In the genomic region with DNA sequence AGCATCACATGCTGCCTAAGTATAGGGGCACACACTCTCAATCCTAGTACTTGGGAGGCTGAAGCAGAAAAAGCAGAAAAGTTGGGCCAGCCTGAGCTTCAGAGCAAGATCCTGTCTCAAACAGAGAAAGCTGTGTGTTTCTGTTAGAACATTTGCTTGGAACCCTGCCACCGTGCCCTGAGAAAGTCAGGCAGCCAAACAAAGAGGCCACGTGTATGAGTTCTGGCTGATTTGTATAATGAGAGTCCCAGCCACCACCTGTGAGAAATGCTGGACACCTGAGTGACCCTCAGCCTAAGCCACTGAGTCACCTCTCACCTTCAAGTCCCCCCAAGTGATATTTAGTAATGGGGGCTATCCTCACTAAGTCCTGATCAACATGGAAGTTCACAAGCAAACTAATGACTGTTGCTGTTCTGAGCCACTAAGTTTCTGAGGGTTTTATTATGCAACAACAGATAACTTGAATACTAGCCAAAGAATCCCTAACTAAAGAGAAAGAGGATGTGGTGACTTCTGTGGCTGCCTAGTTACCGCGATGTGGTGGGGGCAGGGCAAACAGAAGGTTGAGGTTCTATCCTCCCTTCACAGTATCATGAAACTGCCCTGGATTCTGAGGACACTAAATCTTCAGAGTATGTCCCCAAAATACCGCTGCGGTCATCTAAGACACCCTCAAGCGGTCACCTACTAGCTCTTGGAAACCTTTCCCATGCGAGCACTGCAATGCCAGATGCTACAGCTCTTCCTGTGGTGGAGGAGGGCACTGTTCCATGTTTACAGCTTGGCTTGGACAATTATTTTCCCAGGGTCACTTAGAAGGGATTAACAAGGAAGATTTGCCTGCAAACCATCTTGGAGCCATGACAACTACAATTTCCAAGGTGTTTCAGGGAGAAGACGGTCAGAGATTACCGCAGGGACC, we compare ENCODE assay signal across 10 mouse cellular contexts. TPM values are rescaled to one million over a fixed set of nuclear protein-coding genes. Genes with fewer than 3 reads are reported as not detected.
DNase-seq lines count a peak whose midpoint lies in the region; ATAC-seq and TF ChIP-seq lines count a peak whose summit lies in the region.
"Had no signal": no experiment of that assay in that cellular context is flagged by ENCODE, and none has a peak within 500 bp of the region (broad histone marks: within the 10 kb centered on the region; RNA-seq: fewer than 3 reads in every experiment).

No protein-coding gene starts in this region.

- H3K4me1 ChIP-seq in CH12.LX (ENCODE audit: control insufficient read depth in 1 of 2, insufficient read depth in 2 of 2), result peaks cover 6 to 21% of the 10 kb centered on the region in 2 experiments; a peak in 3 of 4 replicates
- H3K4me1 ChIP-seq in lung, postnatal 0 days (ENCODE audit: insufficient read depth, low read depth, low read length), result peaks cover 5% of the 10 kb centered on the region; the same call in 1 of the 2 replicates
- no peaks in the 10 kb centered on the region for H3K4me1 ChIP-seq in forebrain, embryonic 16.5 days (replicated peaks; ENCODE audit: control insufficient read depth, insufficient read depth, low read length)

- dilution Hi-C loops in CH12.LX (cut with MboI; ENCODE audit: extremely low pct_ligation_motif_present, extremely low pct_unique_long_range_greater_than_20kb, low sequenced_read_pairs), result no loop called here

- DNase-seq in 416B (ENCODE audit: low read depth) (peak; percentile 78), CH12.LX (ENCODE audit: extremely low read depth) (peak; percentile 80)
- DNase-seq in heart, postnatal 25 days (ENCODE audit: low spot score), result peak; percentile 17
- DNase-seq in lung, postnatal 0 days (ENCODE audit: low spot score), result peak; percentile 24
- peak; percentile 44 for DNase-seq in thymus, postnatal 4 days
- DNase-seq in frontal cortex, postnatal 36 days (ENCODE audit: low spot score in 2 of 2), result no peak
- DNase-seq in yolk sac, embryonic 10.5 days (ENCODE audit: low spot score), result no peak

- peak; percentile 62 for TF ChIP-seq EP300 in CH12.LX (IDR thresholded peaks at IDR 0.05; ENCODE audit: low read length)
- no peak for TF ChIP-seq EP300 in lung, postnatal 0 days (IDR thresholded peaks at IDR 0.05)

- H3K4me3 ChIP-seq in CH12.LX (replicated peaks in 1 of 3; ENCODE audit: low read depth in 2 of 3, low read length in 2 of 3, poor library complexity in 1 of 3), result no peak overlapping the region
- no peak overlapping the region for H3K4me3 ChIP-seq in lung, postnatal 0 days (ENCODE audit: low read depth, low read length)
- no peak overlapping the region for H3K4me3 ChIP-seq in forebrain, embryonic 16.5 days (replicated peaks; ENCODE audit: low read length)
- H3K4me3 ChIP-seq: neural tube, embryonic 13.5 days had no signal

- TF ChIP-seq POLR2A in CH12.LX (IDR thresholded peaks at IDR 0.05; ENCODE audit: low read depth, low read length), result no peak

- intact Hi-C loops in heart, postnatal 25 days (cut with DNase I), result no loop called here

- peaks cover 13% of the 10 kb centered on the region for H3K9me3 ChIP-seq in CH12.LX (replicated peaks; ENCODE audit: low read length)
- H3K9me3 ChIP-seq in lung, postnatal 0 days (ENCODE audit: low read length), result no peaks in the 10 kb centered on the region
- H3K9me3 ChIP-seq in forebrain, embryonic 16.5 days (ENCODE audit: control insufficient read depth, low read length), result no peaks in the 10 kb centered on the region

- in situ Hi-C loops in CH12.LX (cut with MboI; ENCODE audit: low pct_ligation_motif_present, low pct_unique_long_range_greater_than_20kb, low sequenced_read_pairs), result no loop called here

- no peak overlapping the region for H3K27ac ChIP-seq in CH12.LX (ENCODE audit: insufficient read depth, low read depth)
- no peak overlapping the region for H3K27ac ChIP-seq in lung, postnatal 0 days (ENCODE audit: low read length)
- no peak overlapping the region for H3K27ac ChIP-seq in forebrain, embryonic 16.5 days (ENCODE audit: low read length)
- H3K27ac ChIP-seq: neural tube, embryonic 13.5 days had no signal

- no peak overlapping the region for H3K9ac ChIP-seq in CH12.LX (ENCODE audit: insufficient read depth, low read depth)
- H3K9ac ChIP-seq in lung, postnatal 0 days (replicated peaks; ENCODE audit: low read depth), result no peak overlapping the region
- H3K9ac ChIP-seq in forebrain, embryonic 16.5 days (replicated peaks; ENCODE audit: low read depth, low read length), result no peak overlapping the region
- H3K9ac ChIP-seq: neural tube, embryonic 13.5 days had no signal

- H3K4me2 ChIP-seq in CH12.LX (ENCODE audit: insufficient read depth, low read depth, poor library complexity, severe bottlenecking), result no peak overlapping the region
- H3K4me2 ChIP-seq in lung, postnatal 0 days (replicated peaks; ENCODE audit: low read depth, low read length), result no peak overlapping the region
- H3K4me2 ChIP-seq in forebrain, embryonic 16.5 days (ENCODE audit: low read length), result no peak overlapping the region
- H3K4me2 ChIP-seq: neural tube, embryonic 13.5 days had no signal

- no peak for TF ChIP-seq CTCF in CH12.LX (conservative IDR thresholded peaks at IDR 0.05 in 1 of 2, IDR thresholded peaks at IDR 0.05 in 1 of 2; ENCODE audit: low read depth in 2 of 2, low read length in 2 of 2)
- no peak for TF ChIP-seq CTCF in lung, postnatal 0 days (IDR thresholded peaks at IDR 0.05)

- no peaks in the 10 kb centered on the region for H3K27me3 ChIP-seq in CH12.LX (replicated peaks)
- H3K27me3 ChIP-seq in lung, postnatal 0 days (replicated peaks; ENCODE audit: insufficient read depth, low read length), result no peaks in the 10 kb centered on the region
- H3K27me3 ChIP-seq in forebrain, embryonic 16.5 days (replicated peaks; ENCODE audit: control insufficient read depth, insufficient read depth, low read length), result no peaks in the 10 kb centered on the region
- H3K27me3 ChIP-seq: neural tube, embryonic 13.5 days had no signal

- WGBS in lung, postnatal 0 days, result 64% methylated on average over 10 of the region's 10 CpGs
- 86% methylated on average over 10 of the region's 10 CpGs for WGBS in forebrain, embryonic 16.5 days

- H3K79me2 ChIP-seq in CH12.LX (replicated peaks; ENCODE audit: control insufficient read depth, extremely low read depth, insufficient read depth, poor library complexity, severe bottlenecking), result no peaks in the 10 kb centered on the region

- TF ChIP-seq RAD21 in CH12.LX (IDR thresholded peaks at IDR 0.05; ENCODE audit: low read depth, low read length), result no peak; the same call in 1 of the 2 replicates

- ATAC-seq in lung, postnatal 0 days, result peak; percentile 15; the same call in 1 of the 2 replicates
- no peak for ATAC-seq in forebrain, embryonic 16.5 days

- H3K36me3 ChIP-seq in CH12.LX (replicated peaks in 1 of 2; ENCODE audit: control insufficient read depth in 1 of 2, insufficient read depth in 1 of 2, low read length in 1 of 2), result no peaks in the 10 kb centered on the region
- H3K36me3 ChIP-seq in lung, postnatal 0 days (ENCODE audit: insufficient read depth, low read length), result no peaks in the 10 kb centered on the region
- no peaks in the 10 kb centered on the region for H3K36me3 ChIP-seq in forebrain, embryonic 16.5 days (ENCODE audit: control insufficient read depth, insufficient read depth)
- H3K36me3 ChIP-seq: neural tube, embryonic 13.5 days had no signal

TF ChIP-seq in CH12.LX, 34 proteins besides CTCF, POLR2A, EP300 and RAD21:
- TF ChIP-seq ZKSCAN1 (IDR thresholded peaks at IDR 0.05; ENCODE audit: borderline replicate concordance, low read depth, low read length), result no peak
- TF ChIP-seq RCOR1 (conservative IDR thresholded peaks at IDR 0.05; ENCODE audit: low read depth, low read length), result no peak
- 0 out of 2 replicates have a peak, but pooled peaks have one; percentile 34 for TF ChIP-seq MAFK (IDR thresholded peaks at IDR 0.05; ENCODE audit: insufficient replicate concordance, low read length)
- TF ChIP-seq MAZ (IDR thresholded peaks at IDR 0.05; ENCODE audit: low read depth, low read length), result no peak
- TF ChIP-seq MYC (IDR thresholded peaks at IDR 0.05; ENCODE audit: low read depth, low read length), result 0 out of 2 replicates have a peak, but pooled peaks have one; percentile 18
- TF ChIP-seq MAX (IDR thresholded peaks at IDR 0.05; ENCODE audit: low read length), result no peak
- TF ChIP-seq CHD2 (IDR thresholded peaks at IDR 0.05; ENCODE audit: low read length), result peak; percentile 70
- no peak for TF ChIP-seq UBTF (IDR thresholded peaks at IDR 0.05; ENCODE audit: low read depth, low read length)
- peak; percentile 52 for TF ChIP-seq BHLHE40 (IDR thresholded peaks at IDR 0.05; ENCODE audit: low read depth, low read length)
- TF ChIP-seq ETS1 (conservative IDR thresholded peaks at IDR 0.05; ENCODE audit: low read depth, low read length), result peak; percentile 41
- no peak for TF ChIP-seq MEF2A (IDR thresholded peaks at IDR 0.05; ENCODE audit: borderline replicate concordance, low read depth, low read length)
- TF ChIP-seq HCFC1 (IDR thresholded peaks at IDR 0.05; ENCODE audit: low read depth, low read length), result no peak
- 0 out of 2 replicates have a peak, but pooled peaks have one; percentile 45 for TF ChIP-seq IRF4 (IDR thresholded peaks at IDR 0.05; ENCODE audit: low read depth, low read length)
TF ChIP-seq in CH12.LX: peak in this region for 6.

RNA-seq across cellular contexts. Expression of a gene that starts 31.9 kb away (rescaled TPM):
- total RNA-seq in CH12.LX (2012; rRNA removed), result not detected in 2 replicates
- not detected in 2 replicates for total RNA-seq in CH12.LX (2014; rRNA removed)
- not detected in 2 replicates for polyA plus RNA-seq in CH12.LX (2012; ENCODE audit: insufficient read length, low read depth)
- not detected for total RNA-seq in heart, postnatal 25 days (2021)
- polyA plus RNA-seq in lung, postnatal 0 days (2015; fragmentation: Nextera tagmentation; extraction: Ambion mirVana), result not detected in 2 replicates
- not detected in 2 replicates for polyA plus RNA-seq in forebrain, embryonic 16.5 days (2015; fragmentation: Nextera tagmentation; extraction: Ambion mirVana)
- polyA plus RNA-seq: intestine, embryonic 14.5 days; neural tube, embryonic 13.5 days had no signal

Comparison
In these comparisons a context has a peak if more than half of its experiments do, and no peak if none do; other contexts are left out.
1. DNase-seq: peak in 416B (single experiment), CH12.LX (single experiment), heart, postnatal 25 days (single experiment), lung, postnatal 0 days (single experiment) and thymus, postnatal 4 days (single experiment); none in frontal cortex, postnatal 36 days (0 of 2) and yolk sac, embryonic 10.5 days (single experiment).